Mouse (Mus musculus) heart, postnatal 0 days (tissue): ENCODE results near the gene Mettl13. TPM values are rescaled to one million over a fixed set of nuclear protein-coding genes. Genes with fewer than 3 reads are reported as not detected.

Experiments
- ATAC-seq: fragments of 200-750 bp; cut with Nextera tagmentation; 2 replicates; pipeline ENCODE4 v1.8.0; 2017; ENCODE audit warnings: low read depth, moderate number of reproducible peaks, moderate library complexity; ENCODE audit not compliant: insufficient read depth
- DNase-seq: peaks from one replicate; pipeline ENCODE4 v3.0.0-alpha.2; 2016; ENCODE audit warnings: low spot score
- H3K27ac ChIP-seq: fragments of 300-500 bp; sonication (generic); 2 replicates; pipeline ENCODE4 v1.5.1; 2014; ENCODE audit warnings: low read depth, mild to moderate bottlenecking
- H3K27me3 ChIP-seq: fragments of 300-500 bp; sonication (generic); 2 replicates; pipeline ENCODE4 v1.6.1; 2014; ENCODE audit warnings: low read length, mixed read lengths; ENCODE audit not compliant: control insufficient read depth, insufficient read depth
- H3K36me3 ChIP-seq: fragments of 300-500 bp; sonication (generic); replicated peaks from 2 replicates; pipeline ENCODE4 v1.6.1; 2014; ENCODE audit warnings: low read length, mixed read lengths; ENCODE audit not compliant: control insufficient read depth, insufficient read depth
- H3K4me1 ChIP-seq: fragments of 300-500 bp; sonication (generic); 2 replicates; pipeline ENCODE4 v1.6.1; 2014; ENCODE audit warnings: antibody characterized with exemption; ENCODE audit not compliant: control insufficient read depth, insufficient read depth
- H3K4me2 ChIP-seq: fragments of 300-500 bp; sonication (generic); 2 replicates; pipeline ENCODE4 v1.6.1; 2014; ENCODE audit warnings: low read depth, mild to moderate bottlenecking, low read length, moderate library complexity
- H3K4me3 ChIP-seq: fragments of 300-500 bp; sonication (generic); 2 replicates; pipeline ENCODE4 v1.5.1; 2014; ENCODE audit warnings: low read depth, low read length
- H3K9ac ChIP-seq: fragments of 300-500 bp; sonication (generic); replicated peaks from 2 replicates; pipeline ENCODE4 v1.6.1; 2014; ENCODE audit warnings: low read depth, low read length, mixed read lengths
- H3K9me3 ChIP-seq: fragments of 300-500 bp; sonication (generic); replicated peaks from 2 replicates; pipeline ENCODE4 v1.6.1; 2016; ENCODE audit warnings: low read length; ENCODE audit not compliant: control insufficient read depth
- CTCF ChIP-seq: IDR thresholded peaks from 2 replicates; pipeline ENCODE4 v1.5.1; 2016; ENCODE audit warnings: antibody characterized with exemption, control low read depth, low read depth
- EP300 ChIP-seq: IDR thresholded peaks from 2 replicates; pipeline ENCODE4 v1.6.1; 2016; ENCODE audit warnings: antibody characterized with exemption, low read depth
- WGBS: fragments of 180-500 bp; shearing (Covaris S2); extraction: QIAGEN DNeasy Blood & Tissue Kit; methylation state at CpG from one replicate; pipeline ENCODE4 v1.1.7; 2014; 5-methylcytosine and 5-hydroxymethylcytosine counted together
- polyA plus RNA-seq: library from polyadenylated mRNA; unstranded; fragments of >200 nt; fragmentation: Nextera tagmentation; extraction: Ambion mirVana; gene quantifications from 2 replicates; pipeline ENCODE4 v1.2.1, GENCODE M21; 2015
- total RNA-seq: library from RNA; depleted of rRNA; stranded (reverse); fragments of >200 nt; gene quantifications from 2 replicates; pipeline ENCODE4 v1.2.3, GENCODE M21; 2014; ENCODE audit warnings: low replicate concordance

The Mettl13 gene
- total and polyA plus RNA-seq, 2 experiments from 2014 or later = 7.0 to 10.0 TPM

GRCm38 (mm10) chr1:162586282-162586681 is 37.9 kb upstream of the Mettl13 start:
- peaks cover 41% of the 10 kb centered on the region for H3K36me3 ChIP-seq
- no peak for DNase-seq
- no peaks in the 10 kb centered on the region for H3K4me1 ChIP-seq
- no peaks in the 10 kb centered on the region for H3K9me3 ChIP-seq
- H3K9ac ChIP-seq = no peak overlapping the region
- no peaks in the 10 kb centered on the region for H3K27me3 ChIP-seq
- no peak for ATAC-seq
- H3K27ac ChIP-seq = no peak overlapping the region
- TF ChIP-seq EP300 = no peak
- TF ChIP-seq CTCF = no peak
- no peak overlapping the region for H3K4me2 ChIP-seq
- H3K4me3 ChIP-seq = no peak overlapping the region
- WGBS = 87% methylated on average over 4 of the region's 4 CpGs

- no peak for DNase-seq
- Histone ChIP-seq H3K4me1 (no peaks in the 10 kb centered on the region), H3K9me3 (no peaks in the 10 kb centered on the region), H3K36me3 (peaks cover 50% of the 10 kb centered on the region), H3K27ac (no peak overlapping the region), H3K4me2 (no peak overlapping the region), H3K9ac (no peak overlapping the region), H3K27me3 (no peaks in the 10 kb centered on the region), H3K4me3 (no peak overlapping the region)
- TF ChIP-seq EP300 = no peak
- TF ChIP-seq CTCF = no peak
- WGBS = 75% methylated on average over 2 of the region's 2 CpGs
- no peak for ATAC-seq
Measured at GRCm38 (mm10) chr1:162582884-162583283, 34.5 kb upstream of the Mettl13 start.

GRCm38 (mm10) chr1:162575098-162575497 is 26.7 kb upstream of the Mettl13 start:
- Histone ChIP-seq H3K27me3 (no peaks in the 10 kb centered on the region), H3K27ac (no peak overlapping the region), H3K4me2 (no peak overlapping the region), H3K9ac (no peak overlapping the region), H3K4me3 (no peak overlapping the region), H3K9me3 (no peaks in the 10 kb centered on the region), H3K36me3 (peaks cover 41% of the 10 kb centered on the region), H3K4me1 (0 out of 2 replicates have a peak, but pooled peaks cover 10% of the 10 kb centered on the region)
- no peak for ATAC-seq
- 98% methylated on average over 3 of the region's 3 CpGs for WGBS
- DNase-seq = no peak
- TF ChIP-seq EP300 (no peak), CTCF (no peak)

- Histone ChIP-seq H3K27ac (peak overlapping the region; percentile 82), H3K36me3 (peaks cover 17% of the 10 kb centered on the region), H3K4me2 (peak overlapping the region; percentile 71), H3K9me3 (no peaks in the 10 kb centered on the region), H3K27me3 (no peaks in the 10 kb centered on the region), H3K4me1 (0 out of 2 replicates have a peak, but pooled peaks cover 10% of the 10 kb centered on the region), H3K9ac (peak overlapping the region; percentile 80), H3K4me3 (peak overlapping the region; percentile 86)
- ATAC-seq (peak; percentile 16; the same call in 1 of the 2 replicates), DNase-seq (peak; percentile 68)
- no peak for TF ChIP-seq CTCF
- TF ChIP-seq EP300 = no peak; the same call in 1 of the 2 replicates
- under 1% methylated on average over 45 of the region's 46 CpGs for WGBS
Measured at GRCm38 (mm10) chr1:162570931-162571601, 22.7 kb upstream of the Mettl13 start.

- WGBS = under 1% methylated on average over 40 of the region's 43 CpGs
Measured at GRCm38 (mm10) chr1:162570260-162570748, 22.0 kb upstream of the Mettl13 start, which contains the start of gene Vamp4. Gene Vamp4, plus strand, starts transcription at chr1:162570515.

More at GRCm38 (mm10) chr1:162570260-162570748, 22.0 kb upstream of the Mettl13 start, which contains the start of gene Vamp4:
- Histone ChIP-seq H3K9ac (peak within 1 kb of the TSS; percentile 80), H3K27ac (peak within 1 kb of the TSS; percentile 82), H3K4me1 (0 out of 2 replicates have a peak, but pooled peaks cover 10% of the 10 kb centered on the region), H3K27me3 (no peaks in the 10 kb centered on the region), H3K4me3 (peak within 1 kb of the TSS; percentile 86), H3K36me3 (peaks cover 12% of the 10 kb centered on the region), H3K9me3 (no peaks in the 10 kb centered on the region), H3K4me2 (peak within 1 kb of the TSS; percentile 71)
- DNase-seq (peak; percentile 93), ATAC-seq (peak; percentile 98)
- TF ChIP-seq CTCF (peak; percentile 60), EP300 (0 out of 2 replicates have a peak, but pooled peaks have one; percentile 79)
